Mouse (Mus musculus) lung, postnatal 0 days (tissue): ENCODE results near the gene Zfp652.

Source experiments
- CTCF ChIP-seq: IDR thresholded peaks from 2 replicates; pipeline ENCODE4 v1.5.1; 2016; ENCODE audit warnings: antibody characterized with exemption, mild to moderate bottlenecking
- EP300 ChIP-seq: IDR thresholded peaks from 2 replicates; pipeline ENCODE4 v1.6.1; 2016; ENCODE audit warnings: antibody characterized with exemption, mild to moderate bottlenecking, control low read depth

DNA sequence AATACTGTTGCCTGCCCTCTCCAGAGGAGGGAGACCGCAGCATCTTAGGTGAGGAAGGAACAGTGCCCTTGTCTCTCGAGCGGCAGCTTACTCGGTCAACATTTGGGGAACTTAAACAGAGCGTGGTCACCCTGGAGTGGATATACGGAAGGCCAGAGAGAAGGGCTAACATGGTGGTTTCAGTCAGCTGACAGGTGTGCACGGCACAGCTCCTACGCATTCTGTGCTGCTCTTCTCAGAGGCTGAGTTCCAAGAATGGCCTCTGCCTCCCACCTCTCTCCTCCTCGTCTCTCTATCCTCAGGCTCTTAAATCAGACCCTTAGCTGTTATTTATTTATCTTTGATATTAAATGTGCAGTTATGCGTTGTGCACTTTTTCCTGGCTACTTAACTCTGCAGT, 52.9 kb downstream of the Zfp652 start:
- no peak for TF ChIP-seq CTCF
- TF ChIP-seq EP300 = no peak
